7 mouse cellular contexts compared by ENCODE assay signal in the genomic region with DNA sequence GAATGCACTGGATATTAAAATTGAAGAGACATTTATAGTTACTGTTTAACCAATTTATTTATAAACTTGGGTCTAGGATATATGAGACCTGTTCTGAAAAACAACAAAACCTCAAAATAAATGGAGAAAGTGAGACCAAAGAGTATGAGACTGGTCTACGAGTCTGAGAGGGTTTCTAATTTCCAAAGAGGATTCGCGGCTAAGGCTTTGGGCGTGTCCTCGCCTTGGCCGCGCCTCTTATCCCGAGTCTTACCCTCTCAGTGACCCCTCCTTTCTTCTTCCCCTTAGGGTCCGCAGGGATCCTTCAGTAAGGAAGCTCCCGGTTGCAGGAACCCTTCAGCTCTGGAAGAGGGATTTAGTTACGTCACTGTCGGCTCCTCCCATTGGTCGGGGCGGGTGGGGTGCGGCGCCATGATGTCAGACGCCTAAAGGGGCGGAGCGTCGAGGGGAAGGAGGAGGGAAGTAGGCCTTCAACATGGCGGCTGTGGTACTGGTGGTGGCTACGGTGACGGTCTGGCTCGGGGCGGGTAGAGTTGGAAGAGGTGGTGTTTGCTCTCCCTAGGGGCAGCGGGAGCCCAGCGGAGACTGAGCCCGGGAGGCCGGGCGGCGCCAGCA. TPM values are rescaled to one million over a fixed set of nuclear protein-coding genes. Genes with fewer than 3 reads are reported as not detected.
A peak's percentile ranks its signal among the peaks of the same experiment; 100 is the strongest.
DNase-seq lines count a peak whose midpoint lies in the region; ATAC-seq lines count a peak whose summit lies in the region.

A gene (plus strand): TSS at position 413 of the 615 bp plus-strand sequence.

- H3K4me2 ChIP-seq in intestine, embryonic 15.5 days (replicated peaks), result peak within 1 kb of the TSS; percentile 68

- peak within 1 kb of the TSS; percentile 63 for H3K4me3 ChIP-seq in intestine, embryonic 15.5 days (replicated peaks)
- H3K4me3 ChIP-seq in midbrain, embryonic 10.5 days, result peak within 1 kb of the TSS; percentile 87

- H3K4me1 ChIP-seq in intestine, embryonic 15.5 days (replicated peaks), result peaks cover 11% of the 10 kb centered on the region; the same call in 1 of the 2 replicates
- peaks cover 18% of the 10 kb centered on the region for H3K4me1 ChIP-seq in midbrain, embryonic 10.5 days

- peak within 1 kb of the TSS; percentile 76 for H3K9ac ChIP-seq in intestine, embryonic 15.5 days

- peak; percentile 96 for DNase-seq in adrenal gland, adult 2 months
- peak; percentile 98 for DNase-seq in embryo, embryonic 11.5 days (ENCODE audit: low read depth, low spot score)
- peak; percentile 87 to 95 for DNase-seq in gastrocnemius, postnatal 36 days
- peak; percentile 87 to 96 for DNase-seq in left cerebral cortex, postnatal 25 days (ENCODE audit: low spot score in 2 of 2)
- DNase-seq in midbrain, embryonic 10.5 days (ENCODE audit: low spot score), result peak; percentile 98
- peak; percentile 91 for DNase-seq in right cerebral cortex, postnatal 4 days

- peak within 1 kb of the TSS; percentile 96 for H3K27ac ChIP-seq in intestine, embryonic 15.5 days
- H3K27ac ChIP-seq in midbrain, embryonic 10.5 days (replicated peaks), result peak within 1 kb of the TSS; percentile 97

- ATAC-seq in intestine, embryonic 15.5 days, result peak; percentile 99

- H3K36me3 ChIP-seq in intestine, embryonic 15.5 days, result no peaks in the 10 kb centered on the region
- H3K36me3 ChIP-seq in midbrain, embryonic 10.5 days, result peaks cover 28% of the 10 kb centered on the region

- no peaks in the 10 kb centered on the region for H3K27me3 ChIP-seq in intestine, embryonic 15.5 days (replicated peaks)
- no peaks in the 10 kb centered on the region for H3K27me3 ChIP-seq in midbrain, embryonic 10.5 days (ENCODE audit: low read depth, poor library complexity, severe bottlenecking)

- under 1% methylated on average over 30 of the region's 31 CpGs for WGBS in intestine, embryonic 15.5 days
- WGBS in midbrain, embryonic 10.5 days, result under 1% methylated on average over 31 of the region's 31 CpGs

- no peaks in the 10 kb centered on the region for H3K9me3 ChIP-seq in intestine, embryonic 15.5 days
- H3K9me3 ChIP-seq in midbrain, embryonic 10.5 days (replicated peaks), result 0 out of 2 replicates have a peak, but pooled peaks cover 4% of the 10 kb centered on the region

- intact Hi-C loops in gastrocnemius, postnatal 36 days (cut with DNase I), result no loop called here
- intact Hi-C loops in left cerebral cortex, postnatal 25 days (cut with DNase I), result loop anchor here (2.0 to 5.0 kb wide), 2 partner anchors 36 to 74 kb away; a partner anchor contains a TSS

RNA-seq across cellular contexts. Expression of the gene that starts here (rescaled TPM):
- 10 to 100 TPM; 50.2 to 59.9 TPM for total RNA-seq in adrenal gland, adult 2 months (2021)
- polyA plus RNA-seq in adrenal gland, adult 2 months (2012; rRNA removed), result 13.9 and 16.0 TPM in 2 replicates
- 10 to 100 TPM; 33.9 to 35.5 TPM for total RNA-seq in gastrocnemius, postnatal 36 days (2021)
- polyA plus RNA-seq in intestine, embryonic 15.5 days (2015; fragmentation: Nextera tagmentation; extraction: Ambion mirVana), result 50.0 and 56.5 TPM in 2 replicates
- 10 to 100 TPM; 47.5 to 48.4 TPM for total RNA-seq in left cerebral cortex, postnatal 25 days (2021)
- polyA plus RNA-seq in midbrain, embryonic 10.5 days (2016; fragmentation: Nextera tagmentation; extraction: Ambion mirVana), result 81.8 and 85.7 TPM in 2 replicates

Comparison
In these comparisons a context has a peak if more than half of its experiments do, and no peak if none do; other contexts are left out.
1. Peak in every context shown above with its lines: DNase-seq, ATAC-seq, H3K4me3 ChIP-seq and H3K27ac ChIP-seq.